Mouse (Mus musculus): ENCODE results near the gene Hfm1. TPM values are rescaled to one million over a fixed set of nuclear protein-coding genes. Genes with fewer than 3 reads are reported as not detected.

Gene Hfm1
- polyA plus RNA-seq, 1 experiment from 2014 or later: 0.81 TPM

- H3K4me3 ChIP-seq (ENCODE audit: low read length): no peak overlapping the region
- 85% methylated on average over 5 of the region's 5 CpGs for WGBS
- no peaks in the 10 kb centered on the region; the same call in 1 of the 2 replicates for H3K27me3 ChIP-seq (replicated peaks; ENCODE audit: control insufficient read depth, insufficient read depth, low read length)
- no peaks in the 10 kb centered on the region; the same call in 1 of the 2 replicates for H3K4me1 ChIP-seq (ENCODE audit: control insufficient read depth, insufficient read depth, low read length)
- H3K4me2 ChIP-seq (ENCODE audit: low read depth, low read length): no peak overlapping the region
- no peak overlapping the region for H3K9ac ChIP-seq (ENCODE audit: low read depth, low read length)
- no peak overlapping the region for H3K27ac ChIP-seq (ENCODE audit: low read length)
- H3K9me3 ChIP-seq (ENCODE audit: control insufficient read depth, low read length): no peaks in the 10 kb centered on the region
- ATAC-seq: no peak
- H3K36me3 ChIP-seq (ENCODE audit: control insufficient read depth, insufficient read depth, low read length): no peaks in the 10 kb centered on the region
These were observed 101.4 kb downstream of the Hfm1 start for GRCm38 (mm10) chr5:106824716-106825115.

GRCm38 (mm10) chr5:106819630-106820029, 106.5 kb downstream of the Hfm1 start:
- no peaks in the 10 kb centered on the region for H3K9me3 ChIP-seq (ENCODE audit: control insufficient read depth, low read length)
- H3K27ac ChIP-seq (ENCODE audit: low read length): no peak overlapping the region
- WGBS: 77% methylated on average over 8 of the region's 8 CpGs
- ATAC-seq: no peak
- H3K4me3 ChIP-seq (ENCODE audit: low read length): no peak overlapping the region
- no peak overlapping the region for H3K4me2 ChIP-seq (ENCODE audit: low read depth, low read length)
- no peaks in the 10 kb centered on the region for H3K27me3 ChIP-seq (replicated peaks; ENCODE audit: control insufficient read depth, insufficient read depth, low read length)
- H3K4me1 ChIP-seq (ENCODE audit: control insufficient read depth, insufficient read depth, low read length): no peaks in the 10 kb centered on the region
- no peaks in the 10 kb centered on the region for H3K36me3 ChIP-seq (ENCODE audit: control insufficient read depth, insufficient read depth, low read length)
- H3K9ac ChIP-seq (ENCODE audit: low read depth, low read length): no peak overlapping the region

- Histone ChIP-seq H3K27me3 (replicated peaks; ENCODE audit: control insufficient read depth, insufficient read depth, low read length) (no peaks in the 10 kb centered on the region), H3K9me3 (ENCODE audit: control insufficient read depth, low read length) (no peaks in the 10 kb centered on the region), H3K9ac (ENCODE audit: low read depth, low read length) (no peak overlapping the region), H3K4me3 (ENCODE audit: low read length) (peak overlapping the region; percentile 9; the same call in 1 of the 2 replicates), H3K4me2 (ENCODE audit: low read depth, low read length) (peak overlapping the region; percentile 16; the same call in 1 of the 2 replicates), H3K36me3 (ENCODE audit: control insufficient read depth, insufficient read depth, low read length) (no peaks in the 10 kb centered on the region), H3K27ac (ENCODE audit: low read length) (no peak overlapping the region), H3K4me1 (ENCODE audit: control insufficient read depth, insufficient read depth, low read length) (no peaks in the 10 kb centered on the region)
- 56% methylated on average over 15 of the region's 15 CpGs for WGBS
- ATAC-seq: 0 out of 2 replicates have a peak, but pooled peaks have one; percentile 53
These were observed 110.0 kb downstream of the Hfm1 start for GRCm38 (mm10) chr5:106815923-106816654.

GRCm38 (mm10) chr5:106814611-106815010, 111.5 kb downstream of the Hfm1 start:
- peaks cover 3% of the 10 kb centered on the region for H3K4me1 ChIP-seq (ENCODE audit: control insufficient read depth, insufficient read depth, low read length)
- H3K36me3 ChIP-seq (ENCODE audit: control insufficient read depth, insufficient read depth, low read length): no peaks in the 10 kb centered on the region
- H3K27ac ChIP-seq (ENCODE audit: low read length): no peak overlapping the region
- H3K4me3 ChIP-seq (ENCODE audit: low read length): no peak overlapping the region
- H3K27me3 ChIP-seq (replicated peaks; ENCODE audit: control insufficient read depth, insufficient read depth, low read length): no peaks in the 10 kb centered on the region
- ATAC-seq: no peak
- no peak overlapping the region for H3K9ac ChIP-seq (ENCODE audit: low read depth, low read length)
- H3K9me3 ChIP-seq (ENCODE audit: control insufficient read depth, low read length): no peaks in the 10 kb centered on the region
- WGBS: 62% methylated on average over 6 of the region's 6 CpGs
- H3K4me2 ChIP-seq (ENCODE audit: low read depth, low read length): no peak overlapping the region

GRCm38 (mm10) chr5:106803094-106803493, 123.0 kb downstream of the Hfm1 start:
- no peaks in the 10 kb centered on the region for H3K36me3 ChIP-seq (ENCODE audit: control insufficient read depth, insufficient read depth, low read length)
- H3K27me3 ChIP-seq (replicated peaks; ENCODE audit: control insufficient read depth, insufficient read depth, low read length): no peaks in the 10 kb centered on the region
- 3% methylated on average over 12 of the region's 12 CpGs for WGBS
- H3K9me3 ChIP-seq (ENCODE audit: control insufficient read depth, low read length): no peaks in the 10 kb centered on the region
- H3K27ac ChIP-seq (ENCODE audit: low read length): no peak overlapping the region
- H3K4me3 ChIP-seq (ENCODE audit: low read length): no peak overlapping the region
- no peak overlapping the region for H3K9ac ChIP-seq (ENCODE audit: low read depth, low read length)
- ATAC-seq: peak; percentile 34; the same call in 1 of the 2 replicates
- H3K4me2 ChIP-seq (ENCODE audit: low read depth, low read length): no peak overlapping the region
- H3K4me1 ChIP-seq (ENCODE audit: control insufficient read depth, insufficient read depth, low read length): no peaks in the 10 kb centered on the region

GRCm38 (mm10) chr5:106801886-106802798, 124.0 kb downstream of the Hfm1 start:
- no peaks in the 10 kb centered on the region for H3K27me3 ChIP-seq (replicated peaks; ENCODE audit: control insufficient read depth, insufficient read depth, low read length)
- H3K4me3 ChIP-seq (ENCODE audit: low read length): peak overlapping the region; percentile 35
- no peak overlapping the region for H3K9ac ChIP-seq (ENCODE audit: low read depth, low read length)
- peak; percentile 73 for ATAC-seq
- no peaks in the 10 kb centered on the region for H3K4me1 ChIP-seq (ENCODE audit: control insufficient read depth, insufficient read depth, low read length)
- H3K4me2 ChIP-seq (ENCODE audit: low read depth, low read length): peak overlapping the region; percentile 63
- 7% methylated on average over 32 of the region's 32 CpGs for WGBS
- H3K27ac ChIP-seq (ENCODE audit: low read length): no peak overlapping the region
- no peaks in the 10 kb centered on the region for H3K36me3 ChIP-seq (ENCODE audit: control insufficient read depth, insufficient read depth, low read length)
- no peaks in the 10 kb centered on the region for H3K9me3 ChIP-seq (ENCODE audit: control insufficient read depth, low read length)

- Histone ChIP-seq H3K4me3 (ENCODE audit: low read length) (no peak overlapping the region), H3K9me3 (ENCODE audit: control insufficient read depth, low read length) (no peaks in the 10 kb centered on the region), H3K4me1 (ENCODE audit: control insufficient read depth, insufficient read depth, low read length) (no peaks in the 10 kb centered on the region), H3K9ac (ENCODE audit: low read depth, low read length) (no peak overlapping the region), H3K27me3 (replicated peaks; ENCODE audit: control insufficient read depth, insufficient read depth, low read length) (no peaks in the 10 kb centered on the region), H3K4me2 (ENCODE audit: low read depth, low read length) (no peak overlapping the region), H3K36me3 (ENCODE audit: control insufficient read depth, insufficient read depth, low read length) (no peaks in the 10 kb centered on the region), H3K27ac (ENCODE audit: low read length) (no peak overlapping the region)
- 27% methylated on average over 9 of the region's 9 CpGs for WGBS
- ATAC-seq: no peak
These were observed 124.8 kb downstream of the Hfm1 start for GRCm38 (mm10) chr5:106801215-106801863.

- H3K4me2 ChIP-seq (ENCODE audit: low read depth, low read length): no peak overlapping the region
- 0 out of 2 replicates have a peak, but pooled peaks cover 3% of the 10 kb centered on the region for H3K27me3 ChIP-seq (replicated peaks; ENCODE audit: control insufficient read depth, insufficient read depth, low read length)
- WGBS: 79% methylated on average over 5 of the region's 5 CpGs
- H3K9me3 ChIP-seq (ENCODE audit: control insufficient read depth, low read length): no peaks in the 10 kb centered on the region
- no peak overlapping the region for H3K27ac ChIP-seq (ENCODE audit: low read length)
- H3K4me1 ChIP-seq (ENCODE audit: control insufficient read depth, insufficient read depth, low read length): no peaks in the 10 kb centered on the region
- H3K4me3 ChIP-seq (ENCODE audit: low read length): no peak overlapping the region
- no peak for ATAC-seq
- H3K36me3 ChIP-seq (ENCODE audit: control insufficient read depth, insufficient read depth, low read length): no peaks in the 10 kb centered on the region
- H3K9ac ChIP-seq (ENCODE audit: low read depth, low read length): no peak overlapping the region
These were observed 128.2 kb downstream of the Hfm1 start for GRCm38 (mm10) chr5:106797896-106798295.

- H3K4me3 ChIP-seq (ENCODE audit: low read length): no peak overlapping the region
- H3K36me3 ChIP-seq (ENCODE audit: control insufficient read depth, insufficient read depth, low read length): no peaks in the 10 kb centered on the region
- no peak overlapping the region for H3K27ac ChIP-seq (ENCODE audit: low read length)
- no peak for ATAC-seq
- H3K27me3 ChIP-seq (replicated peaks; ENCODE audit: control insufficient read depth, insufficient read depth, low read length): 0 out of 2 replicates have a peak, but pooled peaks cover 3% of the 10 kb centered on the region
- H3K9me3 ChIP-seq (ENCODE audit: control insufficient read depth, low read length): no peaks in the 10 kb centered on the region
- H3K9ac ChIP-seq (ENCODE audit: low read depth, low read length): no peak overlapping the region
- no peaks in the 10 kb centered on the region for H3K4me1 ChIP-seq (ENCODE audit: control insufficient read depth, insufficient read depth, low read length)
- no peak overlapping the region for H3K4me2 ChIP-seq (ENCODE audit: low read depth, low read length)
- 11% methylated on average over 6 of the region's 6 CpGs for WGBS
These were observed 134.9 kb downstream of the Hfm1 start for GRCm38 (mm10) chr5:106791241-106791572.
